Comparison of ENCODE assay signal across 17 mouse cellular contexts in the genomic region with DNA sequence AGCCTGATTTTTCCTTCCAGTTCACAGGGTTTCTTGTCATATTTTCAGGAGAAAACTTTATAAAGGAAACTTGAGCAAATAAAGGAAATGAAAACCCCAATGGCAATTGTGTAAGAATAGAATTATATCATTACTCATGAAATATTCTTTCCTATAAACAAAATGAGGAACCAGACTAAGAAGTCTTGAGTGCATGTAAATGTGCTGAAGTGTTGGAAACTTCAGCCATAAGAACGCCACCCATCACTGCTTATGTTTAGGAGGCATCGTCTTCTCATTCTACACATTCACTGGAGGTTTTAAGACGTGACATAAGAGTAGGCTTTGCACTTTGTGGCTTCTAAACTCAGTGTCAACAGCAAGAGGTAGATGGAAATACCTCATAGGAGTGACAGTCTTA.
"Had no signal": no experiment of that assay in that cellular context is flagged by ENCODE, and none has a peak within 500 bp of the region (broad histone marks: within the 10 kb centered on the region; RNA-seq: fewer than 3 reads in every experiment).

No protein-coding gene starts in this region.

- DNase-seq: kidney, adult 18-20 months; kidney, adult 9 months; kidney, postnatal 14 days; layer of hippocampus, adult 9-11 months; lung, adult 2 months; right cerebral cortex, adult 18-20 months; right cerebral cortex, postnatal 14 days; right cerebral cortex, postnatal 4 days; thymus, postnatal 25 days had no signal

- H3K4me1 ChIP-seq: liver, embryonic 15.5 days; midbrain, embryonic 12.5 days; midbrain, embryonic 15.5 days; neural tube, embryonic 12.5 days; neural tube, embryonic 15.5 days; stomach, embryonic 15.5 days had no signal

- ATAC-seq: intestine, embryonic 16.5 days; midbrain, embryonic 15.5 days had no signal

- H3K27ac ChIP-seq: layer of hippocampus, adult 2 months; liver, embryonic 15.5 days; midbrain, embryonic 12.5 days; midbrain, embryonic 15.5 days; neural tube, embryonic 12.5 days; neural tube, embryonic 15.5 days; stomach, embryonic 15.5 days had no signal

- H3K4me3 ChIP-seq: layer of hippocampus, adult 2 months; liver, embryonic 15.5 days; midbrain, embryonic 12.5 days; midbrain, embryonic 15.5 days; neural tube, embryonic 12.5 days; neural tube, embryonic 15.5 days; stomach, embryonic 15.5 days had no signal
